Mouse (Mus musculus): ENCODE results near the gene Nemp1. TPM values are rescaled to one million over a fixed set of nuclear protein-coding genes. Genes with fewer than 3 reads are reported as not detected.
A peak's percentile ranks its signal among the peaks of the same experiment; 100 is the strongest.
"Not testable (repeated sequence)": the region's sequence is repeated elsewhere in the genome, so short reads cannot be mapped to it uniquely, and the experiment has no call there.

Nemp1 gene
- polyA plus RNA-seq, 1 experiment from 2014 or later = 12.5 TPM

DNA sequence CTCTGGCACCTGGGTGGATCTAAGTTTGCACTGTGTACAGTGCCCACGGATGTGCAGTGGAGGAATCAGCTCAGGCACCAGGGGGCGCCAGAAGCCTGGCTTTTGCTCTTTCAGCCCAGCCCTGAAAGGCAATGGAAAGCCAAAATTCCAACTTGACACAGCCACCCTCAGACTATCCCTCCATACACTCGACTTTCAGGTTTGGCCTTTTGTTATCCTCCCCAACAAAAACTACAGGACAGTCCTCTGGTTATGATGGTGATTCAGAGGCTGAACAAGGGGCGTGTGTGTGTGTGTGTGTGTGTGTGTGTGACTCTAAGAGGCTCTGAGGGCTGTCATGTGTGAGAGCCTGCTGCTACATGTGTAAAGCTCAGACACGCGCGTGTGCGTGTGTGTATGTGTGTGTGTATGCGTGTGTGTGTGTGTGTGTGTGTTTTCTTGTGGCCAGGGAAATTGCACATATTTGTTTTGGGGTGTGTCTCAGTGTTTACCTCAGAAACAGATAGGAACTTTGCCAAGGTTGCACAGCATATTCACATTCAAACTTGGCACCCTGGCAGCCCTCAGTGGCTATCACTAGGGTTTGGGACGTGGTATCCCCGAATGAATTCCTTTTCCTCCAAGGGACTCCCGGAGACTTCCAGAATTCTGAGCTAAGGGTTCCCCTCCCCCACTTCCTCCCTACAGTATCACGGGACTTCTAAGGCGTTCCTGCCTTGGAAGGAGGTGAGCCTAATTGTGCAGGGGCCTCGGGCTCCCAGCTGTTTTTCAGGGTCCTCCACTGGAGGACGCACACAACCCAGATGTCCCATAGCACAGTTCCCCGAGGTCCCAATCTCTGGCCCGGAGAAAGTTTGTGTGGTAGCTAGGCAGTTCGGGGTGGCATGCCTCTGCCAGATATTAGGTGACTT lies 24.6 kb upstream of the Nemp1 start:
- H3K4me3 ChIP-seq (ENCODE audit: low read depth, low read length) = no peak overlapping the region
- no peaks in the 10 kb centered on the region for H3K27me3 ChIP-seq (ENCODE audit: control insufficient read depth, insufficient read depth, low read length)
- H3K4me1 ChIP-seq (ENCODE audit: control insufficient read depth, insufficient read depth, low read length) = peaks cover 18% of the 10 kb centered on the region
- 6% methylated on average over 19 of the region's 19 CpGs for WGBS
- 0 out of 2 replicates have a peak overlapping the region, but pooled peaks have one; percentile 1 for H3K9ac ChIP-seq (ENCODE audit: low read length)
- H3K36me3 ChIP-seq (ENCODE audit: control insufficient read depth, insufficient read depth, low read length) = no peaks in the 10 kb centered on the region
- ATAC-seq (ENCODE audit: insufficient number of reproducible peaks, low FRiP score, low TSS enrichment, low read depth) (peak; percentile 82), DNase-seq (ENCODE audit: low spot score) (peak; percentile 93)
- H3K27ac ChIP-seq (replicated peaks; ENCODE audit: low read depth, low read length) = 0 out of 2 replicates have a peak overlapping the region, but pooled peaks have one; percentile 32
- no peaks in the 10 kb centered on the region for H3K9me3 ChIP-seq (ENCODE audit: control insufficient read depth, low read length)
- H3K4me2 ChIP-seq (ENCODE audit: low read depth, severe bottlenecking) = peak overlapping the region; percentile 70; the same call in 1 of the 2 replicates

DNA sequence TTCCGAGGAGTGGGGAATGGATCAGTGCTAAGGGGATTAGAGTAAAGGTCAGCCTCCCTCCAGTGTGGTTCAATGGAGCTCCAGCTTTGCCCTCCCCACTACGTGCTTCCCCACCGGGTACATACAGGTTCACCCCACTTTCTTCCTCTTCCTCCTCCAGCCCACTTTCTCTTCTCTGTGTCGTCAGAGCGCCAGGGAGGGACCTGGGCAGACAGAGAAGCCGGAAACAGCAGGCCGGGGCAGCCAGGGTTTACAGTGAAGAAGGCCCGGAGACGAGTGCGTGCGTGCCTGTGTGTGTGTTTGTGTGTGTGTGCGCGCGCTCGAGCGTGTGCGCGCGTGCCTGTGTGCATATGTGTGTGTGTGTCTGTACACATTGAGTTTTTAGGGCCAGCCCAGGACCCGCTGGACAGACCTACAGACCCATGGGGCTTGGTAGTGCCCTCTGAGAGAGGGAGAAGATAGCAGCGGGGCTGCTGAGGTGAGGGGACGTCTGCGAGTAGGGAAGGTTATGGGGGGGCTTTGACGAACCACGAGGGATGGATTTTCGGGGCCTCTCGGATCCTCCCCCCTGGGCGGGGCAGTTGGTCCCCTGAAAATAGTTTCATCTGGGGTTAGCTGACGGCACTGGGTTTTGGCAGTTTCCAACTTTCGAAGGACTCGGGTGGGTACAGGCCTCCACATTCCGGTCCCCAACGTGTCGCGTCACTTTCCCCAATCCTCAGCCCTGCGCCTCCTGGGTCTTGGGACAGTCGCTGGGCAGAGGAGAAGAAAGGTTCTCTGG lies 23.7 kb upstream of the Nemp1 start, which contains the start of gene Stat6:
TSS of gene Stat6 (plus strand) at position 215 of the 781 bp plus-strand sequence.
- Histone ChIP-seq H3K4me1 (ENCODE audit: control insufficient read depth, insufficient read depth, low read length) (peaks cover 18% of the 10 kb centered on the region), H3K27ac (replicated peaks; ENCODE audit: low read depth, low read length) (0 out of 2 replicates have a peak within 1 kb of the TSS, but pooled peaks have one; percentile 32)
- peak; percentile 45 for ATAC-seq (ENCODE audit: insufficient number of reproducible peaks, low FRiP score, low TSS enrichment, low read depth)

GRCm38 (mm10) chr10:127643553-127644238 lies 23.0 kb upstream of the Nemp1 start:
- WGBS = 2% methylated on average over 25 of the region's 25 CpGs
- Histone ChIP-seq H3K4me3 (ENCODE audit: low read depth, low read length) (peak overlapping the region; percentile 32), H3K9ac (ENCODE audit: low read length) (peak overlapping the region; percentile 31; the same call in 1 of the 2 replicates), H3K4me2 (ENCODE audit: low read depth, severe bottlenecking) (peak overlapping the region; percentile 70), H3K27ac (replicated peaks; ENCODE audit: low read depth, low read length) (no peak overlapping the region), H3K9me3 (ENCODE audit: control insufficient read depth, low read length) (no peaks in the 10 kb centered on the region), H3K36me3 (ENCODE audit: control insufficient read depth, insufficient read depth, low read length) (no peaks in the 10 kb centered on the region), H3K4me1 (ENCODE audit: control insufficient read depth, insufficient read depth, low read length) (peaks cover 18% of the 10 kb centered on the region), H3K27me3 (ENCODE audit: control insufficient read depth, insufficient read depth, low read length) (no peaks in the 10 kb centered on the region)
- ATAC-seq (ENCODE audit: insufficient number of reproducible peaks, low FRiP score, low TSS enrichment, low read depth) = peak; percentile 53; the same call in 1 of the 2 replicates
- peak; percentile 68 for DNase-seq (ENCODE audit: low spot score)

More for the DNA sequence above, 23.7 kb upstream of the Nemp1 start, which contains the start of gene Stat6:
- no peaks in the 10 kb centered on the region for H3K9me3 ChIP-seq (ENCODE audit: control insufficient read depth, low read length)
- WGBS = 4% methylated on average over 37 of the region's 37 CpGs
- H3K36me3 ChIP-seq (ENCODE audit: control insufficient read depth, insufficient read depth, low read length) = no peaks in the 10 kb centered on the region
- H3K4me3 ChIP-seq (ENCODE audit: low read depth, low read length) = peak within 1 kb of the TSS; percentile 32
- H3K9ac ChIP-seq (ENCODE audit: low read length) = peak within 1 kb of the TSS; percentile 31
- peak within 1 kb of the TSS; percentile 70 for H3K4me2 ChIP-seq (ENCODE audit: low read depth, severe bottlenecking)
- H3K27me3 ChIP-seq (ENCODE audit: control insufficient read depth, insufficient read depth, low read length) = no peaks in the 10 kb centered on the region
- DNase-seq (ENCODE audit: low spot score) = peak; percentile 73

DNA sequence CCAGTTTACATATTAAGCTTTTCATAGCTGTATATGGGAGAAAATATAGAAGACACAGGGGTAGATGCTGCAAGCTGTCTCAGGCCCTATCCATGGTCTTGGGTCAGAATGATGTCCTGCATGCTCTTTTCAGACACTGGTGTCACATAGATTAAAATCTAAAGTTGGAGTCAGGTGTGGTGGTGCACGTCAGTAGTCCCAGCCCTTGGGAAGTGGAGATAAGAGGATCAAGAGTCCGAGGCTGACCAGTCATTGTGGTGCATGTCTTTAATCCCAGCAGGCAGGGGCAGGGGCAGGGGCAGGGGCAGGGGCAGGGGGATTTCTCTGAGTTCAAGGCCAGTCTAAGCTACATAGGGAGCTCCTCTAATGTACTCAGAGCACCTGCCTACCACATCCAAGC lies 20.9 kb upstream of the Nemp1 start:
- no peak overlapping the region for H3K4me2 ChIP-seq (ENCODE audit: low read depth, severe bottlenecking)
- no peaks in the 10 kb centered on the region for H3K27me3 ChIP-seq (ENCODE audit: control insufficient read depth, insufficient read depth, low read length)
- 62% methylated on average over 2 of the region's 2 CpGs for WGBS
- ATAC-seq (ENCODE audit: insufficient number of reproducible peaks, low FRiP score, low TSS enrichment, low read depth) (no peak), DNase-seq (ENCODE audit: low spot score) (no peak)
- H3K4me3 ChIP-seq (ENCODE audit: low read depth, low read length) = no peak overlapping the region
- H3K36me3 ChIP-seq (ENCODE audit: control insufficient read depth, insufficient read depth, low read length) = no peaks in the 10 kb centered on the region
- no peak overlapping the region for H3K27ac ChIP-seq (replicated peaks; ENCODE audit: low read depth, low read length)
- no peak overlapping the region for H3K9ac ChIP-seq (ENCODE audit: low read length)
- H3K9me3 ChIP-seq (ENCODE audit: control insufficient read depth, low read length) = no peaks in the 10 kb centered on the region
- H3K4me1 ChIP-seq (ENCODE audit: control insufficient read depth, insufficient read depth, low read length) = peaks cover 18% of the 10 kb centered on the region

DNA sequence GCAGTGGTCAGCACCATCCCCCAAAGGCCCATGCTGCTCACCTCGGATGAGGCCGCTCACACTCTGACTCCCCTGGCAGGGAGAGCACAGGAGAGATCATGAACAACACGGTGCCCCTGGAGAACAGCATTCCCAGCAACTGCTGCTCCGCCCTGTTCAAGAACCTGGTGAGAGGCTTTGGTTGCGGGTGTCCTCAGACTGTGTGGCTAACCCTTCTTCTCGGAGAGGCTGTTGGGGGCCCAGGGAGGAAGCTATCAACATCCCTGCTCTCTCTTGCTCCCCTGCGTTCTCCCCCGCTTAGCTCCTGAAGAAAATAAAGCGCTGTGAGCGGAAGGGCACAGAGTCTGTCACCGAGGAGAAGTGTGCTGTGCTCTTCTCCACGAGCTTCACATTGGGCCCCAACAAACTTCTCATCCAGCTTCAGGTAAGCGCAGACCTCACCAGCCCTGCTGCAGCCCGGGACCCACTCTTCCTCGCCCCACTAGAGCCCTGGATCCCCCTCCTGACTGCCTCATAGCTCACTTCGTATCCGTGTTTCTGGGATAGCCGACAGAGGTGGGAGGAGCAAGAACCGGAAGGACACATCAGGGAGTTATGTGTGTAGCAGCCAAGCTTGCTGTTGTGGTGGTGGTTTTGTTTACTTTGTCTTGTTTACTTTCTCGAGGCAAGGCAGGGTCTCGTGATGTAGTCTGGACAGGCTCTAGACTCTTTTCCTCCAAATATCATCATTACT lies 13.6 kb upstream of the Nemp1 start:
- no peaks in the 10 kb centered on the region for H3K9me3 ChIP-seq (ENCODE audit: control insufficient read depth, low read length)
- H3K4me3 ChIP-seq (ENCODE audit: low read depth, low read length) = no peak overlapping the region
- ATAC-seq (ENCODE audit: insufficient number of reproducible peaks, low FRiP score, low TSS enrichment, low read depth) = no peak
- no peak for DNase-seq (ENCODE audit: low spot score)
- WGBS = 52% methylated on average over 21 of the region's 21 CpGs
- no peak overlapping the region for H3K9ac ChIP-seq (ENCODE audit: low read length)
- no peaks in the 10 kb centered on the region for H3K27me3 ChIP-seq (ENCODE audit: control insufficient read depth, insufficient read depth, low read length)
- H3K4me1 ChIP-seq (ENCODE audit: control insufficient read depth, insufficient read depth, low read length) = no peaks in the 10 kb centered on the region
- H3K4me2 ChIP-seq (ENCODE audit: low read depth, severe bottlenecking) = peak overlapping the region; percentile 3; the same call in 1 of the 2 replicates
- H3K27ac ChIP-seq (replicated peaks; ENCODE audit: low read depth, low read length) = no peak overlapping the region
- H3K36me3 ChIP-seq (ENCODE audit: control insufficient read depth, insufficient read depth, low read length) = no peaks in the 10 kb centered on the region; the same call in 1 of the 2 replicates

GRCm38 (mm10) chr10:127654970-127655579 lies 11.6 kb upstream of the Nemp1 start:
- H3K27ac ChIP-seq (replicated peaks; ENCODE audit: low read depth, low read length) = no peak overlapping the region
- H3K36me3 ChIP-seq (ENCODE audit: control insufficient read depth, insufficient read depth, low read length) = peaks cover 4% of the 10 kb centered on the region
- H3K4me3 ChIP-seq (ENCODE audit: low read depth, low read length) = no peak overlapping the region
- H3K4me2 ChIP-seq (ENCODE audit: low read depth, severe bottlenecking) = no peak overlapping the region
- ATAC-seq (ENCODE audit: insufficient number of reproducible peaks, low FRiP score, low TSS enrichment, low read depth) (no peak), DNase-seq (ENCODE audit: low spot score) (no peak)
- H3K4me1 ChIP-seq (ENCODE audit: control insufficient read depth, insufficient read depth, low read length) = 0 out of 2 replicates have a peak, but pooled peaks cover 3% of the 10 kb centered on the region
- WGBS = 76% methylated on average over 16 of the region's 16 CpGs
- no peaks in the 10 kb centered on the region for H3K9me3 ChIP-seq (ENCODE audit: control insufficient read depth, low read length)
- H3K27me3 ChIP-seq (ENCODE audit: control insufficient read depth, insufficient read depth, low read length) = no peaks in the 10 kb centered on the region
- no peak overlapping the region for H3K9ac ChIP-seq (ENCODE audit: low read length)

GRCm38 (mm10) chr10:127657617-127658016 lies 9.1 kb upstream of the Nemp1 start:
- H3K4me2 ChIP-seq (ENCODE audit: low read depth, severe bottlenecking); H3K27me3 ChIP-seq (ENCODE audit: control insufficient read depth, insufficient read depth, low read length); ATAC-seq (ENCODE audit: insufficient number of reproducible peaks, low FRiP score, low TSS enrichment, low read depth); H3K27ac ChIP-seq (replicated peaks; ENCODE audit: low read depth, low read length); H3K36me3 ChIP-seq (ENCODE audit: control insufficient read depth, insufficient read depth, low read length); H3K9me3 ChIP-seq (ENCODE audit: control insufficient read depth, low read length); DNase-seq (ENCODE audit: low spot score); H3K4me3 ChIP-seq (ENCODE audit: low read depth, low read length); H3K9ac ChIP-seq (ENCODE audit: low read length): not testable (repeated sequence)
- WGBS = 49% methylated on average over 6 of the region's 6 CpGs
- peaks cover 18% of the 10 kb centered on the region for H3K4me1 ChIP-seq (ENCODE audit: control insufficient read depth, insufficient read depth, low read length)

Data from limb, embryonic 11.5 days (tissue).